Mouse (Mus musculus): ENCODE measurements at regions not wholly inside any gene's neighbourhood (a gene's known extent, or its start where the extent isn't known, plus 50 kb on each side); places are given as distances from the start of the nearest gene placed in this dataset.

DNA sequence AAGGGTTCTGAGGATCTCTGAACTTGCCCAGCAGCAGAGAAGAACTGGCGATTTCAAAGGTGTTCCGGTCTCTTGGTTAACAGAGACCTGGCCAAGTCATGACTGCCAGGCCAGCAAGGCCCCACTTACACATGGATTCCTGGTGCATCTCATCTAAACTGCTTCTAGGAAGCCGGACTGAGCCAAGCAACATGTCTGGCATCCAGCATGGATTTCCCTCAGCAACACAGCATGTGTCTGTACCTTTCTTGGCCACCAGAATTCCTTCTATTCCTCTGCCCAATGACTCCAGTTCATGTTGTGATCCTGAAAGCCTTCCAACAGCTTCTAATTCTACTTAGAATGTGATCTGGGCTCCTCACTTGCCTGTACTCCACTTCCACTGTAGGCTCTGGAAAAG lies 50.0 kb upstream of the Cdon start:
- Histone ChIP-seq H3K9me3 (ENCODE audit: low read length) (no peaks in the 10 kb centered on the region), H3K36me3 (ENCODE audit: insufficient read depth, low read length) (no peaks in the 10 kb centered on the region), H3K4me1 (ENCODE audit: insufficient read depth, low read length) (peaks cover 18% of the 10 kb centered on the region), H3K4me2 (replicated peaks; ENCODE audit: low read depth, low read length) (no peak overlapping the region), H3K27ac (ENCODE audit: low read length) (0 out of 2 replicates have a peak overlapping the region, but pooled peaks have one; percentile 25), H3K27me3 (ENCODE audit: insufficient read depth, low read length) (no peaks in the 10 kb centered on the region), H3K4me3 (ENCODE audit: low read length) (no peak overlapping the region), H3K9ac (replicated peaks; ENCODE audit: low read length) (no peak overlapping the region)
- WGBS, result 67% methylated on average over 3 of the region's 3 CpGs
- ATAC-seq (ENCODE audit: low FRiP score, low TSS enrichment), result no peak; the same call in 1 of the 2 replicates
